Mouse (Mus musculus) 3134 (cell line): ENCODE measurements around the gene St3gal4.

ENCODE experiments used
- DNase-seq: peaks from one replicate; pipeline ENCODE4 v3.0.0-alpha.2; 2011; ENCODE audit warnings: low spot score; ENCODE audit not compliant: insufficient read length; ENCODE audit errors: extremely low read depth

St3gal4 gene

GRCm38 (mm10) chr9:35019372-35019771 is 99.7 kb downstream of the St3gal4 start:
- DNase-seq: peak; percentile 31

GRCm38 (mm10) chr9:35018056-35018455 is 101.0 kb downstream of the St3gal4 start:
- peak; percentile 61 for DNase-seq

GRCm38 (mm10) chr9:35017563-35017962 is 101.5 kb downstream of the St3gal4 start:
- no peak for DNase-seq

GRCm38 (mm10) chr9:35016762-35017161 is 102.3 kb downstream of the St3gal4 start:
- DNase-seq: peak; percentile 35

DNA sequence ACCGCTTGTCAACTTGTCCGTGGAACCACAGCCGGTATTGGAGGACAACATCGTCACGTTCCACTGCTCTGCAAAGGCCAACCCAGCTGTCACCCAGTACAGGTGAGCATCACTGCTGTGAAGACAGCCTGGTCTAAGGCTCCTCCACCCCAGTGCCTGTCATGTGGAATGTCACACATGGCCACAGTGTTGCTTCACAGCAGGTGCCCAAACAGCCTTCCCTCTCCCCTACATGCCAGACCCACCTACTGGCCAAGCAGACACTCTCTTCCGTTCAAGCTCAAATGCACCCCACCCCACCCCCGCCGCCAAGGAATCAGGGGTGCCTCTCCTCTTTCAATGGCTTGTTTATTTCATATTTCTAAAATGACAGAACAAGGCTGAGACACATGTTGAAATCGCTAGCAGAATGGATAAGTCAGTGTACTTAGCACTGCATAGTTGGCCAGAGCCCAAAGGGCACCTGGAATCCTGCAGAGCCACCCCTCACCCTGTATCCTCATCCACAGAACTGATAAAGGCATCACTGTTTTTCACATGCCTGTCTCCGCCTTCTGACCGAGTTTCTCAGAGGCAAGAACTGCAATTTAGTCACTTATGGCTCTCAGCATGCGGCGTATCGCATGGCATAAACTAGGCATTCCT is 111.2 kb downstream of the St3gal4 start:
- no peak for DNase-seq

DNA sequence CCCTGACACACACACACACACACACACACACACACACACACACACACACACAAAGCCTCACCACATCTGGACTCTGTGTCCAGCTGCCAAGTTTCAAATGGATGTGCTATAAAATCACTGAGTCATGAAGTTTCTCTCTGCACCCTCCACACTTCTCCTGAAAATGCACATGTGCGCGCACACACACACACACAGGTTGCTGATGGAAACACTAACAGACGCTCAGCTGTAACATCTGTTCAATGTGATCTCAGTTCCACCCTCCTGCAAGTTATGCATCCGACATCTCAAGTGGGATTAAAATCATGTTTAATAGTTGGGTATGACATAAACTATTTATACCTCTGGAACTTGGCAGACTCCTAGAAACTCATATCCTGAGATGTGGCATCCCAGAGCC is 115.0 kb downstream of the St3gal4 start:
- peak; percentile 58 for DNase-seq

- DNase-seq: no peak
Observed at GRCm38 (mm10) chr9:34997880-34998865, 120.9 kb downstream of the St3gal4 start.
